Mouse (Mus musculus) bone marrow macrophage, adult 2 months (primary cell): Measurements from ENCODE around the gene Clgn.

ENCODE experiments used
- CTCF ChIP-seq: IDR thresholded peaks from 2 replicates; pipeline ENCODE4 v1.5.1; 2012; ENCODE audit warnings: low read depth, mild to moderate bottlenecking, low read length, moderate library complexity
- POLR2A ChIP-seq: IDR thresholded peaks from 2 replicates; pipeline ENCODE4 v1.6.1; 2012; ENCODE audit warnings: mild to moderate bottlenecking, low read depth, low read length, borderline replicate concordance

GRCm38 (mm10) chr8:83429071-83429524 lies 39.4 kb downstream of the Clgn start:
- TF ChIP-seq POLR2A (no peak), CTCF (no peak)
